Mouse (Mus musculus) cerebellum, adult (tissue): ENCODE results near the gene Xpnpep3.
A peak's percentile ranks its signal among the peaks of the same experiment; 100 is the strongest.

Experiments
- ATAC-seq: cut with Nextera tagmentation; 2 replicates; pipeline ENCODE4 v1.9.2; 2017; ENCODE audit warnings: mild to moderate bottlenecking, moderate library complexity, mixed read lengths; ENCODE audit not compliant: insufficient number of reproducible peaks, low FRiP score, low TSS enrichment

Xpnpep3 gene

GRCm38 (mm10) chr15:81399638-81400315 lies at the start of gene Xpnpep3, which contains the start of gene St13:
Gene Xpnpep3 (plus strand): TSS chr15:81400138.
Gene St13 (minus strand): TSS chr15:81400077.
- ATAC-seq, result peak; percentile 97

GRCm38 (mm10) chr15:81350401-81350800 lies 49.5 kb upstream of the Xpnpep3 start:
- ATAC-seq, result no peak

- no peak for ATAC-seq
Observed at GRCm38 (mm10) chr15:81352638-81353037, 47.3 kb upstream of the Xpnpep3 start.

- no peak for ATAC-seq
Observed at GRCm38 (mm10) chr15:81355146-81355761, 44.7 kb upstream of the Xpnpep3 start.

GRCm38 (mm10) chr15:81356946-81357345 lies 43.0 kb upstream of the Xpnpep3 start:
- no peak for ATAC-seq

GRCm38 (mm10) chr15:81358943-81359342 lies 41.0 kb upstream of the Xpnpep3 start:
- no peak for ATAC-seq

- no peak for ATAC-seq
Observed at GRCm38 (mm10) chr15:81359421-81359820, 40.5 kb upstream of the Xpnpep3 start.

GRCm38 (mm10) chr15:81360345-81361021 lies 39.5 kb upstream of the Xpnpep3 start, which contains the start of gene Slc25a17:
Gene Slc25a17 (minus strand): TSS chr15:81360812.
- ATAC-seq, result peak; percentile 99

GRCm38 (mm10) chr15:81361022-81361404 lies 38.9 kb upstream of the Xpnpep3 start:
- no peak; the same call in 1 of the 2 replicates for ATAC-seq

- ATAC-seq, result no peak
Observed at GRCm38 (mm10) chr15:81361417-81362015, 38.4 kb upstream of the Xpnpep3 start.

- ATAC-seq, result no peak
Observed at GRCm38 (mm10) chr15:81362501-81362900, 37.4 kb upstream of the Xpnpep3 start.

- ATAC-seq, result no peak
Observed at GRCm38 (mm10) chr15:81364271-81364670, 35.7 kb upstream of the Xpnpep3 start.

GRCm38 (mm10) chr15:81365246-81365645 lies 34.7 kb upstream of the Xpnpep3 start:
- no peak for ATAC-seq

GRCm38 (mm10) chr15:81366241-81366640 lies 33.7 kb upstream of the Xpnpep3 start:
- no peak for ATAC-seq

GRCm38 (mm10) chr15:81368601-81369000 lies 31.3 kb upstream of the Xpnpep3 start:
- no peak for ATAC-seq

- no peak for ATAC-seq
Observed at GRCm38 (mm10) chr15:81370356-81370755, 29.6 kb upstream of the Xpnpep3 start.

GRCm38 (mm10) chr15:81374621-81375020 lies 25.3 kb upstream of the Xpnpep3 start:
- ATAC-seq, result no peak

GRCm38 (mm10) chr15:81378845-81379244 lies 21.1 kb upstream of the Xpnpep3 start:
- ATAC-seq, result no peak

GRCm38 (mm10) chr15:81386327-81386726 lies 13.6 kb upstream of the Xpnpep3 start:
- ATAC-seq, result no peak

GRCm38 (mm10) chr15:81392997-81393396 lies 6.9 kb upstream of the Xpnpep3 start:
- no peak for ATAC-seq
